Mouse (Mus musculus): Measurements from ENCODE around the gene Cpxm2. TPM values are rescaled to one million over a fixed set of nuclear protein-coding genes. Genes with fewer than 3 reads are reported as not detected.

Cpxm2 gene
- total RNA-seq, 2 experiments from 2014 or later, result not detected

GRCm38 (mm10) chr7:132060116-132060515, 94.4 kb downstream of the Cpxm2 start:
- no peak for ATAC-seq (replicated peaks; ENCODE audit: low FRiP score, poor library complexity, severe bottlenecking)

DNA sequence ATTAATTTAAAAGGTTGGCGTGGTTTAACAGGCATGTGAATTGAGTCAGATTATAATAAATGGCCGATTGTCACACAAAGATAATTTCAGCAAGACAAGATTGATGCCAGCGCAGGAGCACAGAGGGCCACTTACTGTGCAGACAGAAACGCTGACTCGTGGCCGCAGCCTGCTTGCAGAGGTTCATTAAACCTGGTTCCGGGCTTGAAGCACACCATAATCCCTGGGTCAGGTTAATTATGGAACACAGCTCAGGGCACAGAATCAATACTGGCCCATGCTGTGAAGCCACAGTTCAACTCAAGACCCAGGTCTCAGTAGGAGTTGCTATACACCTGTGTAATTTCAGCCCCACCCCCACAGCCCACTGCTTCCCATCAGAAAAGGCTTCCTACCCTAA, 98.0 kb downstream of the Cpxm2 start:
- no peak for ATAC-seq (replicated peaks; ENCODE audit: low FRiP score, poor library complexity, severe bottlenecking)

DNA sequence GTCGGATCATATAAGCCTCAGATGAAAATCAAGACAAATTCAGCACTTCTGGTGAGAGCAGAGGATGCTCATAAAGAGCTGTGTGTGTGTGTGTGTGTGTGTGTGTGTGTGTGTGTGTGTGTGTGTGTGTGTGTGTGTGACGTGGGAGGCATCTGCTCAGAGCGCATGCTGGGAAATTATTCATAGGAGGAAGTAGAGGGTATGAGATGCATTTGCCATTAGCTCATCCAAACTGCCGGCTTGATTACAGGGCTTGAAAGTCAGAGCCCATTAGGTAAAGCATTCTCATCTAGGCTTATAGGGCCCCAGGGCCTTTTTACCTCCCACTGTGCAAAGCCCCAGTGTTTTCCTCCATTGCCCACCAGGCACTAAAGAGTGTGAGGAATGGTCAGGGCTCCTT, 107.9 kb downstream of the Cpxm2 start:
- ATAC-seq (replicated peaks; ENCODE audit: low FRiP score, poor library complexity, severe bottlenecking), result no peak

DNA sequence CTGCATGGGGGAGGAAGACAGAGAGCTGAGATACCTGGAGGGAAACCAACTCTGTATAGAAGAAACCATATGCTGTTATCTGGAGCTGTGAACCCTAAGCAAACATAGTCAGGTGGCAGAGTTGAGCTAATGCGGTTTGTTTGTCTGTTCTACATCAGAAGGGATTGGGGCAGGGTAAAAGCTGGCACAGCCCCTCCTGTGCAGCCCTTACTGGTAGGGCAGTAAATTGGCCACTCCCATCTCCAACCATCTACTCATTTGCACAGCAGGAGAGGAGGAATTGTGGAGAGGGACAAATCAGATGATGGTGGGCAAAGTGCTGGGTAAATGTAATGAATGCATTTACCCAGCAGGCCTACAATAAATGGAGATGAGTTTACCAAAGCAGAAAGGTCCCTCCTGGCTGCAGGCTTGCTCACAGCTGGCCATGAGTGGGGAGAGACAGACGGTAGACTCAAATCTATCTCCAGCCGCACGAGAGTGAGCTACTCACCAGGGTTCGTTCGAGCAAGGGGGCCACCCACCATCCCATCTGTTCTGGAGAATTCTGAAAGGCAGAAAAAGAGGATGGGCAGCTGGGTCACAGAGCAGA, 122.5 kb downstream of the Cpxm2 start:
- ATAC-seq (replicated peaks; ENCODE audit: low FRiP score, poor library complexity, severe bottlenecking), result no peak

DNA sequence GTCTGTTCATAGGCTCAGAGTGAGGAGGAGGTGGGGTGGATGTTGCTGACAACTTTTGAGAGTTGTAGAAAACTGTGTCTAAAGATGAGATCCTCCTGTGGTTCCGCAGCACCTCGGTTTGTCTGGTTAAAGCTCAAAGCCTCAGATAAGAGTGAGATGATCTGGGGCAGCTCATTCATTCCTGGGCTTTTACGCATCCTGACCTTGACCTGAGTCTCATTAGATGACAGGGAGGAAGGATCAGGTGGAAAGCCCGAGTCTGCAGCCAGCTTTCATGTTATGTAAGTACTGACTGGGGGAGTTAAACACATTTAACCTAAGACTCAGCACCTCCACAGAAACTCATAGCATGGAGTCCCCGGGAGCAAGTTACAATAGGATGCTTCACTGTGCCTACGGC, 127.9 kb downstream of the Cpxm2 start:
- ATAC-seq (replicated peaks; ENCODE audit: low FRiP score, poor library complexity, severe bottlenecking), result no peak

- no peak for ATAC-seq (replicated peaks; ENCODE audit: low FRiP score, poor library complexity, severe bottlenecking)
These were observed 128.9 kb downstream of the Cpxm2 start for GRCm38 (mm10) chr7:132025591-132025990.

DNA sequence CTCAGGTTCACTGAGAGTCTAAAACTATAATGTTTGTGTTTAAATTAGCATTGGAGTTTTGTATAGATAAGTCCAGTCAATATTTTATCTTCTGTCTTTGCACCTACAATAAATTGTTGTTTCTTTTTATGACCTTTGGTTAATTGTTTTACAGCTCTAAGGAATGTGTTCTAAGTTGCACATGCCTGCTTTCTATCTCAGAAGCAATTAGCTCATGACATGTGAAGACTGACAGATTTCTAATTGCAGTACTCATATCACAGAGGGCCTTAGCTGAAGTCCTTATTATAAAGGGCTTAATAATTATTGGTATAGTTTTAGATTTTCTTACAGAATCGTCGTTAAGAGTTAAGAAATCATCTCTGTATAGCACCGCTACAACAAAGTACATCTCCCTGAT, 138.6 kb downstream of the Cpxm2 start:
- ATAC-seq (replicated peaks; ENCODE audit: low FRiP score, poor library complexity, severe bottlenecking), result no peak

DNA sequence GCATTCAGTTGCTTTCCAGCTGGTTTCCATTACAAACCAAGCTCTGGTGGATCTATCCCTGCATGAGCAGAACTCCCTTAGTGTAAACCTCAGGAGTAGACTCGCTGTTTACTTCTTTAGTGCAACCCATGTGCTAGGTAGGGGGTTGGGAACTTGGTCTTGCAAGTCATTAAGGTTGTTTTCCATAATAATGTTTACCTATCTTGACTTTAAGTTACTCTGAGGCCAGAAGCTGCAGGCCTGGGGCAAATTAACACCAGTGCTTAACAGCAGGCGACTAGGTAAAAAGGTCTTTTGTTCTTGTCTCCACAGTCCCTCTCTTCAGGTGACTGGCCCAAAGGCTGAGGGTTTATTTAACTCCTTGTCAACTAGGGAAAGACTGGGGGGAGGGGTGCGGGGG, 139.3 kb downstream of the Cpxm2 start:
- no peak for ATAC-seq (replicated peaks; ENCODE audit: low FRiP score, poor library complexity, severe bottlenecking)

GRCm38 (mm10) chr7:132013970-132014369, 140.6 kb downstream of the Cpxm2 start:
- ATAC-seq (replicated peaks; ENCODE audit: low FRiP score, poor library complexity, severe bottlenecking), result no peak

GRCm38 (mm10) chr7:132012969-132013679, 141.4 kb downstream of the Cpxm2 start:
- ATAC-seq (replicated peaks; ENCODE audit: low FRiP score, poor library complexity, severe bottlenecking), result no peak

GRCm38 (mm10) chr7:132009002-132009401, 145.5 kb downstream of the Cpxm2 start:
- no peak for ATAC-seq (replicated peaks; ENCODE audit: low FRiP score, poor library complexity, severe bottlenecking)

DNA sequence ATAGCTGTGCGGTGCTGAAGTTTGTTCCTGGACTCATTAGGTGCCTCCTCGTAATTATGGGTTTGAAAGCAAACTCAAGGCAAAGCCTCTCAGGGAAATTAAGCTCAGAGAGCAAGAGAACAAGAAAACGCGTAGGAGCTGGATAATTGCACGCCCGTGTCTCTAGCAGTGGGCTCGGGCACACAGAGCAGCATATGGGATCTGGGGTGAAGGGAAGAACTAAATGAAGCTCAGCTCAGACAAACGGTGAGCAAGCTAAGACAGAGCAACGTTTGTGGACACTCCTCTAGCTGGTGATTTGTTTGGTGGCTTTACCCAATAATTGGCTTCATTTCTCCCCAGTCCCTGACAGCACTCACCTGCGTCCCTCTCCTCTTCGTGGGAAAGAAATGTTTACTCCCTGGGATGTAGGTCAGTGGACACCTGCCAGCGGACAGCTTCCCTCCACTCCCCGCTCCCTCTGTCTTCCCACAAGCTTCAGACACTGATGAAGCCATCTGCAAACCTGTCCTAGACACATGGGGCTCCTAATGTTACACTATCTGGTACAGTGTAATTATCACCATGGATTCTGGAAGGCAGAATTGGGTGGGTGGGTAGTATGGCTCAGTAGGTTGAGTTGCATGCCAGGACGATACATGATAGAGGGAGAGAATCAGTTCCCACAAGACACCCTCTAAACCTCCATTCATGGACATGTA, 148.4 kb downstream of the Cpxm2 start:
- ATAC-seq (replicated peaks; ENCODE audit: low FRiP score, poor library complexity, severe bottlenecking), result no peak

- no peak for ATAC-seq (replicated peaks; ENCODE audit: low FRiP score, poor library complexity, severe bottlenecking)
These were observed 161.7 kb downstream of the Cpxm2 start for GRCm38 (mm10) chr7:131992873-131993272.

DNA sequence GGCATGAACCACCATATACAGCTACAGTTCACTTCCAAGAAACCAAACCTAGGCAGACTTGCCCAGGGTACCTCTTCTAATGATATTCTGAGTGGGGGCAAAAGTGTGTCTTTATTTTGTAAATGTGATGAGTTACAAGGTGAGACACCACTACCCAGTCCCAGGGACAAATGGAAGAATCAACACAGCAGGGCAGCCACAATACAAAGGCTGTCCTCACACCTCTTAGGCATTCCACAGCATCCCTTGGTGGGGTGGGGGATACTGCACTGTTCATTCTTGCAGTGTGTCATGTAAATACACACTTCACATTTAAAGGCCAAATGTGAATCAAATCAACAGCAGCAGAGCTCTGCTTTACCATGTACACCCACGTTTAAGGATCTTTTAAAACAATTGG, 162.3 kb downstream of the Cpxm2 start:
- ATAC-seq (replicated peaks; ENCODE audit: low FRiP score, poor library complexity, severe bottlenecking), result no peak

- no peak for ATAC-seq (replicated peaks; ENCODE audit: low FRiP score, poor library complexity, severe bottlenecking)
These were observed 165.5 kb downstream of the Cpxm2 start for GRCm38 (mm10) chr7:131989056-131989455.

Other genes with a start within 250 kb of the Cpxm2 start
- gene Gpr26, start 188.3 kb downstream of the Cpxm2 start, total RNA-seq (2015; ENCODE audit: low replicate concordance), result not detected in 2 replicates
- gene Gpr26, start 188.3 kb downstream of the Cpxm2 start, total RNA-seq (2017; ENCODE audit: low replicate concordance), result not detected in 2 replicates
- gene Chst15, start 162.5 kb upstream of the Cpxm2 start, total RNA-seq (2015; ENCODE audit: low replicate concordance), result 7.9 and 8.0 TPM in 2 replicates
- 3.6 and 3.8 TPM in 2 replicates for gene Chst15, start 162.5 kb upstream of the Cpxm2 start, total RNA-seq (2017; ENCODE audit: low replicate concordance)